Mouse (Mus musculus): ENCODE results near the gene Spen.

Gene Spen

DNA sequence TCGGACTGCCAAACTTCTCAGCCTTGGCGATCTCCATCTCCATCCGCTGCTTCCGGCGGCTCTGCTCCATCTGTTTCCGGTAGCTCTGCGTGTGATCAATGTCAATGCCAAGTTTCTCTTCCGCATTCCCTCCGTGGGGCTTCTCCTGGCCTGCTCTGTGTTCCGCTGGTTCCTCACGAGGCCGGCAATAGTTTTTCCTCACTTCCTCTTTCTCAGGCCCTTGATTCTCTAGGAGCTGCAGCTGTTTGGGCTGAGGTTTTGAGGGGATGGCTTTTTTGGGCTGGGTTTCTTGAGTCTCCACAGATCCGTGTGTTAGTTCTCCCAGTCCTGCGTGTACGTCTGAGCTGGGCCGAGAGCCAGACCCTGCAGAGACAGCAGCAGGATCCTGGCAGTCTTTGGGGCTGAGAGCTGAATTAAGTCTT, 60.7 kb downstream of the Spen start:
- POLR2A ChIA-PET: interaction anchor here (0.5 to 4.1 kb wide), 41 partner anchors 9 to 195 kb away, joined by 3 to 18 read pairs (median 4); partner anchors contain the start of genes Slc25a34 (in 1 of the 4), Srarp (in 1 of the 4) and Zbtb17 (in 1 of the 4)
- CTCF ChIA-PET: interaction anchor here (0.6 to 3.2 kb wide), 21 partner anchors 13 to 789 kb away, joined by 3 to 10 read pairs (median 4); no protein-coding TSS in a partner anchor

DNA sequence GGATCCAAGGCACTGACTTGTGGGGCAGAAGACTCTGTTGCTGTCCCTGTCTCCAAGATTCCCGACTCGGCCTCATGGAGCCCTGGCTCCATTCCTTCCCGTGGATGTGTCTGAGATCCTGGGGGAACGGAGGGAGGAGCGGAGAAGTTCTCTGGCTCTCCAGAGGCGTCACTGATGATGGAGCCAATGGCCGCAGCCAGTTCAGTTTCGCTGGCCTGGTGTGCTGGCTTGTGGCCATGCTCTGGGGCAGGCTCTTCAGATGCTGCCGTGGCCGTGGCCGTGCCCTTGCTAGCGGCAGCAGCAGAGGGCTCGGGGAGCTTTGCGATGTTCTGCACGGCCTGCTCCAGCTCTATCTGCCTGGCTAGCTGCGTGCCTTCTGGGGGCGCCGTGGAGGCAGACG, 64.0 kb downstream of the Spen start:
- ChIA-PET CTCF (interaction anchor here in 3 of 4 experiments (0.6 to 2.8 kb wide), 5 partner anchors 9 to 69 kb away, joined by 3 to 13 read pairs (median 7); no protein-coding TSS in a partner anchor), POLR2A (interaction anchor here in 3 of 4 experiments (0.6 to 3.4 kb wide), 21 partner anchors 9 to 319 kb away, joined by 3 to 14 read pairs (median 4); partner anchors contain the start of genes Casp9 (in 1 of the 3) and Hspb7 (in 1 of the 3))

- CTCF ChIA-PET: interaction anchor here in 1 of 4 experiments (0.6 kb wide), 1 partner anchor 395 kb away, joined by 3 read pairs; no protein-coding TSS in a partner anchor
- POLR2A ChIA-PET: interaction anchor here in 1 of 4 experiments (0.5 to 1.5 kb wide), 3 partner anchors 20 to 104 kb away, joined by 4 to 6 read pairs (median 4); no protein-coding TSS in a partner anchor
Observed at GRCm38 (mm10) chr4:141472641-141473321, 65.6 kb downstream of the Spen start.

- ChIA-PET POLR2A (interaction anchor here in 2 of 4 experiments (0.9 to 2.6 kb wide), 13 partner anchors 9 to 120 kb away, joined by 3 to 7 read pairs (median 4); no protein-coding TSS in a partner anchor), CTCF (interaction anchor here in 2 of 4 experiments (0.7 to 1.3 kb wide), 5 partner anchors 12 to 68 kb away, joined by 3 to 5 read pairs (median 4); no protein-coding TSS in a partner anchor)
Observed at GRCm38 (mm10) chr4:141471491-141471890, 66.9 kb downstream of the Spen start.

GRCm38 (mm10) chr4:141469343-141469742, 69.1 kb downstream of the Spen start:
- ChIA-PET CTCF (interaction anchor here in 1 of 4 experiments (0.8 to 0.9 kb wide), 2 partner anchors 58 to 87 kb away, joined by 3 read pairs; no protein-coding TSS in a partner anchor), POLR2A (interaction anchor here in 2 of 4 experiments (0.6 to 2.6 kb wide), 6 partner anchors 9 to 104 kb away, joined by 3 to 6 read pairs (median 3); no protein-coding TSS in a partner anchor)

DNA sequence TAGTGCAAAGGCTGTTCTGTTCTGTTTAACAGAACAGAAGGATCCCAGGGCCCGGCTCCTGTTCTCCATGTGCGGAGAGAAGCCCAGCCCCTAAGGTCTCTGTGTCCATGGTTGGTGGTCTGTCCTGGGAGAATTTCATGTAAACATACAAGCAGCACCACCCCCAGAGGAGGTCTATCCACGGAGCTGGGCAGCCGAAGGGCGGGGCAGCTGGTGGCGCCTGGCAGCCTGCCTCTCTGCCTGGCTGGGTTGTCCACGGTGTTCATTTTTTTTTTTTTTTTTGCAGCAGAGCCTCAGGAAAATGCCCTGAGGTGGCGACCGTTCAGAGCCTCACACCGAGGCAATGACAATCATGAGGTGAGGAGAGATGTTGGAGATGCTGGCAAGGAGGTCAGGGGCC, 69.8 kb downstream of the Spen start:
- ChIA-PET POLR2A (interaction anchor here in 3 of 4 experiments (0.5 to 1.4 kb wide), 4 partner anchors 9 to 60 kb away, joined by 3 to 5 read pairs (median 3); no protein-coding TSS in a partner anchor), CTCF (interaction anchor here in 2 of 4 experiments (1.0 kb wide), 2 partner anchors 38 to 304 kb away, joined by 3 to 5 read pairs; no protein-coding TSS in a partner anchor)

DNA sequence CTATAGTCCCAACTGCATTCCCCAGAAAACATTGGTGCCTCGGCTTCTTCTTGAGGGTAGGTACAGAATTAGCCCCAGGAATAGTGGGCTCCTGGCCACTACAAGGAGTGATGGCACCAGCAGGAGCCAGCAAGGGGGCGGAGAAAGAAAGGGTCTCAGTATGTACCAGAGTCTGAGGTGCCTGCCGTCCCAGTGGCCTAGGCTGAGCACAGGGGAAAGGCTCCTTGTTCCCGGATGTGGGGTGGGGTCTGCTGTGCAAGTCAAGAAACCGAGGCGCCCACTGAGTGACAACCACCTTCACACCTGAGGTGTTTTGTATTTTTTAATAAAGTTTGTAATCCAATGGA, 70.8 kb downstream of the Spen start:
- CTCF ChIA-PET: interaction anchor here in 1 of 4 experiments (0.6 to 1.8 kb wide), 6 partner anchors 9 to 120 kb away, joined by 3 to 10 read pairs (median 3); no protein-coding TSS in a partner anchor
- POLR2A ChIA-PET: interaction anchor here in 2 of 4 experiments (0.6 to 1.7 kb wide), 7 partner anchors 8 to 222 kb away, joined by 3 to 5 read pairs (median 3); partner anchors contain the start of gene Clcnka (in 1 of the 2)

DNA sequence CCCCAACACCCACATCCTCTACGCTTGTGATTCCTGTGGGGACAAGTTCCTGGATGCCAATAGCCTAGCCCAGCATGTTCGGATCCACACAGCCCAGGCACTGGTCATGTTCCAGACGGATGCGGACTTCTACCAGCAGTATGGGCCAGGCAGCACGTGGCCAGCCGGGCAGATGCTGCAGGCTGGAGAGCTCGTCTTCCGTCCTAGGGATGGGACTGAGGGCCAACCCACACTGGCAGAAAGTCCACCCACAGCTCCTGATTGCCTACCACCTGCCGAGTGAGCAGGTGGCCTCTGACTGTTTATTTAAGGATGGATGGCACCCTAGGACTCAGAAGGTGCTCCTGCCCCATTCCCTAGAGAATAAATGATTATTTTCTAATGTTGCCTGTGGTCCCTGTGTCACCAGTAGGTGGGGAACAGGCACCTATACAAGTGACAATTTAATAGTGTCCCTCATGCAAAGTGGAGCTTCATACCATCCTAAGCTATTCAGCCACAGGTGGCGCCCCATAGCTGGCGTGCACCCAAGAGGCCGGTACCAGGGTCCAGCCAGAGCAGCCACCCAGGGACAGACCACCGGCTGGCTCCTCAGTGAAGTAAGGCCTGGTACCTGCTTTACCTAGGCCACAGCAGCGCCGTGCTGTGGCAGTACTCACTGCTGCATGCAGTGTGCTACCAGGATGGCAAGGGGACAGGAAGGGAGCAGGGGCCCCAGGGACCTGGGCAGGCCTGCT, 71.4 kb downstream of the Spen start:
- ChIA-PET CTCF (interaction anchor here in 2 of 4 experiments (0.6 to 2.7 kb wide), 8 partner anchors 9 to 120 kb away, joined by 3 to 15 read pairs (median 4); no protein-coding TSS in a partner anchor), POLR2A (interaction anchor here in 3 of 4 experiments (0.7 to 2.8 kb wide), 11 partner anchors 8 to 106 kb away, joined by 3 to 13 read pairs (median 3); partner anchors contain the start of gene Clcnka (in 1 of the 3))

DNA sequence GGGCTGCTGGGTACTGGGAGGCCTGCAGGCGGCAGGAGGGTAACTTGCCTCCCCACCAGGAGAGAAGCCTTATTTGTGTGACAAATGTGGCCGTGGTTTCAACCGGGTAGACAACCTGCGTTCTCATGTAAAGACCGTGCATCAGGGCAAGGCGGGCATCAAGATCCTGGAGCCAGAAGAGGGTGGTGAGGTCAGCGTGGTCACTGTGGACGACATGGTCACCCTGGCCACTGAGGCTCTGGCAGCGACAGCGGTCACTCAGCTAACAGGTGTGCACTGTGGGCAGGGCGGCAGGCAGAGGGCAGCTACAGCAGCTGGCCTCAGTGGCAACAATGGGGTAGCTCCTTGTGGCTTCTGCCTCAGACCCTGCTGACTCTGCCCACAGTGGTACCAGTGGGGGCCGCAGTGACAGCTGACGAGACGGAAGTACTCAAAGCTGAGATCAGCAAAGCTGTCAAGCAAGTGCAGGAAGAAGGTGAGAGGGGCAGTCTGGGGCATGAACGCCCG, 72.1 kb downstream of the Spen start:
- POLR2A ChIA-PET: interaction anchor here in 3 of 4 experiments (0.5 to 3.5 kb wide), 13 partner anchors 8 to 108 kb away, joined by 3 to 17 read pairs (median 3); partner anchors contain the start of genes Clcnka (in 1 of the 3) and Hspb7 (in 1 of the 3)
- CTCF ChIA-PET: interaction anchor here in 2 of 4 experiments (1.2 to 2.7 kb wide), 3 partner anchors 10 to 110 kb away, joined by 4 to 15 read pairs (median 10); no protein-coding TSS in a partner anchor

DNA sequence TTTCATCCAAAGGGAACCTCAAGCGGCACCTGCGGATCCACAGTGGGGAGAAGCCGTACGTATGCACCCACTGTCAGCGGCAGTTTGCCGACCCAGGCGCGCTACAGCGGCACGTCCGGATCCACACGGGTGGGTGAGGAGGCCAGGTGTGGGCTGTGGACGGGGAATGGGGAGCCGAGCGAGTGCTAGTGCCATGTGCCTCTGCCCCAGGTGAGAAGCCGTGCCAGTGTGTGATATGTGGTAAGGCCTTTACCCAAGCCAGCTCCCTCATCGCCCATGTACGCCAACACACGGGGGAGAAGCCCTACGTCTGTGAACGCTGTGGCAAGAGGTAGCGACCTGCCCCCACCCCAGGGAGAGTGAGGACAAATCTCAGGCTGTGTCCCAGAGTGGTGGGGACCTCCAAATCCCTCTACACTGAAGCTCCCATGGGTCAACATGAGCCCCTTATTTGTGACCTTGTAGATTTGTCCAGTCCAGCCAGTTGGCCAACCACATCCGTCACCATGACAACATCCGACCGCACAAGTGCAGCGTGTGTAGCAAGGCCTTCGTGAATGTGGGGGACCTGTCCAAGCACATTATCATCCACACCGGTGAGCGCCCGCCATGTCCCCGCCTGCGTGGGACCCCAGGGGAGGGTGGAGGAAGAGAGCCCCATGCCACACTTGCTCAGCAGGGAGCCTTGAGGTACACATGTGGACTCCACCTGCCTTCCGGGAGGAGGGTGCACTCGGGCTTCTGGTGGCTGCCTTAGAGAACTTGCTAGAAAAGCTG, 72.7 kb downstream of the Spen start:
- POLR2A ChIA-PET: interaction anchor here in 2 of 4 experiments (0.5 to 3.5 kb wide), 17 partner anchors 9 to 110 kb away, joined by 3 to 17 read pairs (median 4); partner anchors contain the start of gene Hspb7 (in 1 of the 2)
- CTCF ChIA-PET: interaction anchor here in 3 of 4 experiments (1.0 to 2.7 kb wide), 13 partner anchors 9 to 111 kb away, joined by 3 to 15 read pairs (median 5); no protein-coding TSS in a partner anchor

DNA sequence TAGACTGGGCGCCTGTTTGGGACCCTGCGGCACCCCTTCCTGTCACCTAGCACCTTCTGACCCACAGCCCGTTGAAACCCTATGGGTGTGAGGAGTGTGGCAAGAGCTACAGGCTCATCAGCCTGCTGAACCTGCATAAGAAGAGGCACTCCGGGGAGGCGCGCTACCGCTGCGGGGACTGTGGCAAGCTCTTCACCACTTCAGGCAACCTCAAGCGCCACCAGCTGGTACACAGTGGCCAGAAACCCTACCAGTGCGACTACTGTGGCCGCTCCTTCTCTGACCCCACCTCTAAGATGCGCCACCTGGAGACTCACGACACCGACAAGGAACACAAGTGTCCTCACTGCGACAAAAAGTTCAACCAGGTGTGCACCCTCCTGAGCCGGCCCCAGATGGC, 73.7 kb downstream of the Spen start:
- ChIA-PET CTCF (interaction anchor here in 3 of 4 experiments (0.5 to 2.7 kb wide), 28 partner anchors 10 to 308 kb away, joined by 3 to 15 read pairs (median 4); no protein-coding TSS in a partner anchor), POLR2A (interaction anchor here in 3 of 4 experiments (0.6 to 3.5 kb wide), 26 partner anchors 10 to 150 kb away, joined by 3 to 17 read pairs (median 4); no protein-coding TSS in a partner anchor)

DNA sequence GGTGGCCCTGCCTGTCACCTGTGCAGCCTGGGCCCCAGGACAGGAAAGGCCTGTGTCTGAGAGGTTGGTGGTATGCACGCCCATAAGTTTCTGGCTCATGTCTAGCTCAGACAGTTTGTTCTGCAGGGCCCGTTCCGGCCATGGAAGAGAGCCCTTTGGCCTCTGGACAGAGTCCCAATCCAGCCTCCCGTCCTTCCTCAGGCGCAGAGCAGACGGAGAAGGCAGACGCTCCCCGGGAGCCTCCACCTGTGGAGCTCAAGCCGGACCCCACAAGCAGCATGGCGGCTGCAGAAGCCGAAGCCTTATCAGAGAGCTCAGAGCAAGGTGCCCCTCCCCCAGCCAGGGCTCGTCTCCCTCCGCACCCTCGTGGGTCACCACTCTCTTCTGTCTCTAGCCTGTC, 74.9 kb downstream of the Spen start:
- POLR2A ChIA-PET: interaction anchor here in 3 of 4 experiments (0.6 to 3.5 kb wide), 17 partner anchors 13 to 330 kb away, joined by 3 to 17 read pairs (median 3); partner anchors contain the start of gene Casp9 (in 1 of the 3)
- CTCF ChIA-PET: interaction anchor here in 3 of 4 experiments (0.5 to 1.9 kb wide), 13 partner anchors 13 to 309 kb away, joined by 3 to 9 read pairs (median 3); no protein-coding TSS in a partner anchor

GRCm38 (mm10) chr4:141461576-141461975, 76.8 kb downstream of the Spen start:
- ChIA-PET CTCF (interaction anchor here in 3 of 4 experiments (0.6 to 1.5 kb wide), 6 partner anchors 16 to 45 kb away, joined by 3 to 6 read pairs (median 4); no protein-coding TSS in a partner anchor), POLR2A (interaction anchor here in 3 of 4 experiments (0.5 to 2.8 kb wide), 18 partner anchors 8 to 115 kb away, joined by 3 to 7 read pairs (median 3); partner anchors contain the start of gene Hspb7 (in 1 of the 3))

GRCm38 (mm10) chr4:141461088-141461487, 77.3 kb downstream of the Spen start:
- ChIA-PET CTCF (interaction anchor here in 3 of 4 experiments (0.6 to 1.5 kb wide), 6 partner anchors 17 to 753 kb away, joined by 3 to 6 read pairs (median 4); no protein-coding TSS in a partner anchor), POLR2A (interaction anchor here in 3 of 4 experiments (0.5 to 2.8 kb wide), 19 partner anchors 8 to 262 kb away, joined by 3 to 7 read pairs (median 3); partner anchors contain the start of genes Ddi2 (in 1 of the 3) and Hspb7 (in 1 of the 3))

GRCm38 (mm10) chr4:141460481-141460880, 77.9 kb downstream of the Spen start:
- ChIA-PET POLR2A (interaction anchor here in 2 of 4 experiments (0.5 to 3.2 kb wide), 17 partner anchors 7 to 263 kb away, joined by 3 to 24 read pairs (median 3); partner anchors contain the start of genes Ddi2 (in 1 of the 2) and Hspb7 (in 1 of the 2)), CTCF (interaction anchor here in 3 of 4 experiments (0.6 to 1.5 kb wide), 6 partner anchors 17 to 754 kb away, joined by 3 to 6 read pairs (median 4); no protein-coding TSS in a partner anchor)

DNA sequence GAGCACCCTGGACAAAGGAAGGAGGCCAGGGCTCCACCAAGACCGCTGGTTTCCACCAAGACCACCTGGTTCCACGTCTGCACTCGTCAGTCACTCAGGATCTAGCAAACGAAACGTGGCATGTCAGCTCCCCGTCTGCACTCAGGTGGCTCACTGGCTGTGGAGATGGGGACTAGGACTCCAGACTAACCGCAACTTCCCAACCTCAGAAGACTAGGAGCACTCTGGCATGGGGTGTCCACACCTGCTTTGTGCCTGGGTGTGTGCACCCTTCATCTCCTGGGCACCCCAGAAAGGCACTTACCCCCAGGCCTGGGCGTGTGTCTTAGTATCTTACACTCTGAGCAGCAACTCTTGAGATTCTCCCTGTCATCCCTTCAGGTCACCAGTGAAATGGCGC, 78.6 kb downstream of the Spen start:
- CTCF ChIA-PET: interaction anchor here in 1 of 4 experiments (0.9 to 1.9 kb wide), 2 partner anchors 12 to 30 kb away, joined by 4 to 5 read pairs; no protein-coding TSS in a partner anchor

More for the DNA sequence above, 78.6 kb downstream of the Spen start:
- POLR2A ChIA-PET: interaction anchor here in 3 of 4 experiments (0.6 to 3.2 kb wide), 9 partner anchors 10 to 106 kb away, joined by 3 to 24 read pairs (median 5); no protein-coding TSS in a partner anchor

All from embryonic stem cell, embryonic (primary cell).